Mouse (Mus musculus): ENCODE results near the gene Dkk1. TPM values are rescaled to one million over a fixed set of nuclear protein-coding genes. Genes with fewer than 3 reads are reported as not detected.

The Dkk1 gene
- polyA plus RNA-seq (2017; shearing (Covaris generic)) = not detected

DNA sequence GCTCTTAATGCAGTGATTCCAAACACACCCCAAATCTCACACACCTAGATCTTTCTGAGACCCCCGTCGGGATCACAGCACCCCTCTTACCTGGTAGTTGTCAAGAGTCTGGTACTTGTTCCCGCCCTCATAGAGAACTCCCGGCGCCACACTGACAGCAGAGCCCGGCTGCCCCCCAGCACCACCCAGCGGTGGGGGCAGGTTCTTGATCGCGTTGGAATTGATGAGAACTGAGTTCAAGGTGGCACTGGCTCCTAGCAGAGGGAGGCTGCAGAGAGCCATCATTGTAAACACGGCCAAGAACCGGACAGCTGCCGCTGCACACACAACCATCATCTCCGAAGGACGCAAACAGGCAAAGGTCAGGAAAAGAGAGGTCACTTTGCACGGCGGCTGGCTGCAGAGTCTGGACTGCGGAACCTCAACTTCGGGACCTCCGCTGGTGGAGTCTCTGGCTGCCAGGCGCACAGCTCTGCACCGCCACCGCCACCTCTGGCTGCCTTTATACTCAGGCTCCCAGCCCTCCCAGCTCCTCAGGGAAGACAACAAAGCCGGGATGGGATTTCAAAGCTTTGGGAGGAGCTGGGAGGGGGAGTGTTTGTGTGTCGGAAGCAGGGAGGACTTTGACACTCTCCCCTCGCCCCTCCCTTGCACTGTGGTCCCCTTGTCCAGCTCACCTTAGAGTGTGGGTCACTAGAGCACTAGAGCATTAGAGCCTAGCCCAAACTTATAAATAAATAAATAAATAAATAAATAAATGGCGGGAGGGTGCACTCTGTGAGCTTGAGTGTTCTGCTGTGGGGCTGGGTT is at the start of gene Dkk1:
Gene Dkk1 (minus strand): TSS at position 622 of the 810 bp plus-strand sequence.

Measured in CD4-positive, CD25-positive, alpha-beta regulatory T cell, adult 9 weeks (primary cell).